Mouse (Mus musculus): ENCODE measurements around the gene Mr1. TPM values are rescaled to one million over a fixed set of nuclear protein-coding genes. Genes with fewer than 3 reads are reported as not detected.
A peak's percentile ranks its signal among the peaks of the same experiment; 100 is the strongest.

The Mr1 gene
- polyA plus RNA-seq, 1 experiment from 2014 or later: 1.4 TPM

DNA sequence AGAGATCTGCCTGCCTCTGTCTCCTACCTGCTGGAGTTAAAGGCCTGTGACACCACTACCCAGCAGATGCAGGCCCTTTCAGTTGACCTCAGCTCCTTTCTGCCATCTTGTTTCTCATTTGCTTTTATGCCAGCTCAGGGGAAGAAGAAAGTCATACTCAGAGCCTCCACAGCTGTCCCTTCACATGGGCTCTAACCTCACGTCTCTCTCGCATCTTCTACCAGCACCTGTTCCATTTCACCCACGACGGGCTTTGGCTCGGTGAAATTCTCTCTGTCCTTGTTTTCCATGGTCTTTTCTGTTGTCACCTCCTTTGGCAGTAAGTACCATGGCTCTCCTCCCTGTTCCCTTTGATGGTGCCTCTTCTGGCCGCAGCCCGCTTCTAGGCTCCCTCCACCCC lies 56.3 kb downstream of the Mr1 start:
- Histone ChIP-seq H3K27ac (replicated peaks) (0 out of 2 replicates have a peak overlapping the region, but pooled peaks have one; percentile 14), H3K9me3 (no peaks in the 10 kb centered on the region), H3K36me3 (replicated peaks) (peaks cover 6% of the 10 kb centered on the region), H3K27me3 (replicated peaks; ENCODE audit: low read depth, poor library complexity, severe bottlenecking) (peaks cover 13% of the 10 kb centered on the region), H3K4me1 (peaks cover 64% of the 10 kb centered on the region), H3K4me3 (no peak overlapping the region)
- no peak for DNase-seq (ENCODE audit: low spot score)
- WGBS: 93% methylated on average over 7 of the region's 7 CpGs

DNA sequence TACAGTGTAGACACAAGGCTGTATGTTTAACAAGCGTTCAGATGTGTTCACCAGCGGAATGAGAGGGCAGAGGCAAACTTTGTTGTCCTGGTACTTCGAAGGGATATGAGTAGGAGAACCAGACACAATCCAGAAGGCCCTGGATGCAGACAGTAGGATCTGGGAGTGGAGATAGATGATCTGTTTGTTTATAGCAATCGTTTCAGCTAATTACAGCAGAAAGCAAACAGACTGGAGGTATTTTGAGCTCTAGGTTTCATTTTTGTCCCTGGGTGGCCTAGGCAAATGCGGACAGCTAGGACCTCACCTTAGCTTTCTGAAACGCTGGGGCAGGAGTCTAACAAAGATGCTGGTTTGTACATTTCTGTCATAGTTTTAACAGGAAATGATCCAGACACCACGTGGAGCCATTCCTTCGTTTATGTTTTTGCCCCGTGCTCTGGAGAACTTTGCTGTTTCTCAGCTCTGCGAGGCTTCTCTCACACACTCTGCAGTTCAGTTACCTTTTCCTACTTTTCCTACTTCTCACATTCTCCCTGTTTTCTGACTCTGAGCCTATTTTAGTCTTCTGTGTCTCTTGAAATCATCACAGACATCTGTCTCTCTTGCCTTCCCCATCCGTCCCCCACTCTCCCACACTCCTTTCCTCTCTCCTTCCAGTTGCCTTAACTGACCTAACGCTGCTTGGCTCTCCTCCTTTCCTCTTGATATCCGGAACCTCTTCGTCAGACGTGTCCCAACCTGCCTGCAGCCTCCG lies 57.6 kb downstream of the Mr1 start:
- no peaks in the 10 kb centered on the region for H3K36me3 ChIP-seq (replicated peaks)
- peak overlapping the region; percentile 36 for H3K27ac ChIP-seq (replicated peaks)
- H3K9me3 ChIP-seq: no peaks in the 10 kb centered on the region
- 64% methylated on average over 16 of the region's 16 CpGs for WGBS
- peaks cover 77% of the 10 kb centered on the region for H3K4me1 ChIP-seq
- DNase-seq (ENCODE audit: low spot score): no peak
- peaks cover 18% of the 10 kb centered on the region for H3K27me3 ChIP-seq (replicated peaks; ENCODE audit: low read depth, poor library complexity, severe bottlenecking)
- H3K4me3 ChIP-seq: no peak overlapping the region

DNA sequence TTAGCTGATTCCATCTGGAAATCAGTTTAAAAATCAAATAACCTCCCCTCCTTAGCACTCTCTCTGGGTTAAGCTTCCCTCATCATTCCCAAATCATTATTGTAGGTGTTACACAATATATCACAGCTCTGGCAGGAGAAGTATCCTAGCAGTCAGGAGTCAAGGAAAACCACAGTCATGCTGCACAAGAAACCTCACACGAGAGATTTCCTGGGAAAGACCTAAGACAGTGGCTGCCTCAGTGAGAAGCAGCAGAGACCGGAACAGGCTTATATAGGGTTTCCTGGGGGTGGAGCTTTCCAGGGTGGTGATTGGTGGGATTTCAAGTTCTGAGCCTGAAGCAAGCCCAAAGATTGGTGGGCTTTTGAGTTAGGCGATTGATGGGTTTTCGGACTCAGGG lies 58.6 kb downstream of the Mr1 start:
- WGBS: 89% methylated on average over 4 of the region's 4 CpGs
- peaks cover 12% of the 10 kb centered on the region for H3K27me3 ChIP-seq (replicated peaks; ENCODE audit: low read depth, poor library complexity, severe bottlenecking)
- H3K4me1 ChIP-seq: peaks cover 76% of the 10 kb centered on the region
- H3K9me3 ChIP-seq: no peaks in the 10 kb centered on the region
- no peaks in the 10 kb centered on the region for H3K36me3 ChIP-seq (replicated peaks)
- H3K4me3 ChIP-seq: no peak overlapping the region
- H3K27ac ChIP-seq (replicated peaks): no peak overlapping the region
- no peak for DNase-seq (ENCODE audit: low spot score)

DNA sequence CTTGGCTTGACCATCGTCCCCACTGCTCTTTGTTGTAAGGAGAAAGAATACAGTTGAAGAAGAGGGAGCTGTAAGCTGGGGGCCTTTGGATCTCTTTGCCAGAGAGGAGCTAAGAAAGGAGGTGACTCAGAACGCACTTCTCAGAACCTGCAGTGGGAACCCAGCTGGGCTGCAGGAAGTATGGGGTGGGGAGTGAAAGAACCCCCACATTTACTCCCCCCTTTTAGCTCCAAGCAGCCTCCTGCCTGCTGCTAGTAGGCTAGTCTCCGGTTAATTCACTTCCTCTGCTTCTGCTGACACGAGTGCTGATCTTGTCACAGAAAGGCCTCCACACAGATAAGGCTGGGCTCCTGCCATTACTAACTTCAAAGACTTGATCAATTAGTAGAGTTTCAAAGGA lies 59.7 kb downstream of the Mr1 start:
- peaks cover 76% of the 10 kb centered on the region for H3K4me1 ChIP-seq

DNA sequence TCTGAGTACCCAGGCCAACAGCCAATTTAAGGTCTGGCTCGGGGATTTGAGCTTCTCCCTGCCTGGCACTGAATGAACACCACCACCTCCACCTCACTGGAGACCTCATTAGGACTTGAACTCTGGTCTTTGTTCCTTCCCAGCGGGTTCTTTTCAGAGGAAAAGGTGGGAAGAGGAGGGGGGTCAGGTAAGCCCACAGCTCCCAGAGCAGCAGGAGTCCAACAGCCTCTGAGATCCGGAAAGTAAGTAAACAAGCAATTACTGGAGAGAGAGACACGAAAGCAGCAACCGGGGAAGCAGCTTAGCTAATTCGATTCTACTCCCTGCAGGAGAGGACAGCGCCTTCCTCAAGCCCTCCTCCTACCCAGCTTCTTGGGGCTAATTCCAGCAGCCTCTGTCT lies 60.2 kb downstream of the Mr1 start:
- H3K27me3 ChIP-seq (replicated peaks; ENCODE audit: low read depth, poor library complexity, severe bottlenecking): peaks cover 5% of the 10 kb centered on the region
- peak overlapping the region; percentile 77 for H3K27ac ChIP-seq (replicated peaks)
- no peaks in the 10 kb centered on the region for H3K9me3 ChIP-seq
- DNase-seq (ENCODE audit: low spot score): no peak
- H3K4me3 ChIP-seq: no peak overlapping the region
- 4% methylated on average over 7 of the region's 7 CpGs for WGBS
- H3K36me3 ChIP-seq (replicated peaks): no peaks in the 10 kb centered on the region
- peaks cover 76% of the 10 kb centered on the region for H3K4me1 ChIP-seq

More for the DNA sequence above, 59.7 kb downstream of the Mr1 start:
- H3K9me3 ChIP-seq: no peaks in the 10 kb centered on the region
- 9% methylated on average over 4 of the region's 4 CpGs for WGBS
- DNase-seq (ENCODE audit: low spot score): no peak
- H3K27me3 ChIP-seq (replicated peaks; ENCODE audit: low read depth, poor library complexity, severe bottlenecking): peaks cover 5% of the 10 kb centered on the region
- H3K36me3 ChIP-seq (replicated peaks): no peaks in the 10 kb centered on the region
- no peak overlapping the region for H3K4me3 ChIP-seq
- H3K27ac ChIP-seq (replicated peaks): peak overlapping the region; percentile 77

DNA sequence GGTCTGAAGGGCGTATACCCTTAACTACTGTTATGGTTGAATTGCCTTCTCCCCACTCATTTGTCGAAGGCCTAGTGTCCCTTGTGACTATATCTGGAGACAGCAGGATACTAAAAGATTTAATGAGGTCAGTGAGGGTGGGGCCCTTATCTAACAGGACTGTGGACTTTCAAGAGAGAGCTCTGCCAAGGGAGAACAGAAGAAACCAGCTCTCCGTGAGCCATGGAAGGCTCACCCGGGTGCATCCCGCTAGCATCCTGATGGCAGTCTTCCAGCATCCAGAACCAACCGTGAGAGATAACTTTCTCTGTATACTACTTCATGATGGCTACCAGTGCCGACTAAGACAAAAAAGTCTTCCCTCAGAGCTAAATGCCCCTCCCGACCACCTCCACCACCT lies 61.8 kb downstream of the Mr1 start:
- peak overlapping the region; percentile 54 for H3K27ac ChIP-seq (replicated peaks)
- H3K4me1 ChIP-seq: peaks cover 79% of the 10 kb centered on the region
- H3K27me3 ChIP-seq (replicated peaks; ENCODE audit: low read depth, poor library complexity, severe bottlenecking): peaks cover 5% of the 10 kb centered on the region
- H3K36me3 ChIP-seq (replicated peaks): no peaks in the 10 kb centered on the region
- 55% methylated on average over 8 of the region's 8 CpGs for WGBS
- no peaks in the 10 kb centered on the region for H3K9me3 ChIP-seq
- no peak for DNase-seq (ENCODE audit: low spot score)
- H3K4me3 ChIP-seq: no peak overlapping the region

DNA sequence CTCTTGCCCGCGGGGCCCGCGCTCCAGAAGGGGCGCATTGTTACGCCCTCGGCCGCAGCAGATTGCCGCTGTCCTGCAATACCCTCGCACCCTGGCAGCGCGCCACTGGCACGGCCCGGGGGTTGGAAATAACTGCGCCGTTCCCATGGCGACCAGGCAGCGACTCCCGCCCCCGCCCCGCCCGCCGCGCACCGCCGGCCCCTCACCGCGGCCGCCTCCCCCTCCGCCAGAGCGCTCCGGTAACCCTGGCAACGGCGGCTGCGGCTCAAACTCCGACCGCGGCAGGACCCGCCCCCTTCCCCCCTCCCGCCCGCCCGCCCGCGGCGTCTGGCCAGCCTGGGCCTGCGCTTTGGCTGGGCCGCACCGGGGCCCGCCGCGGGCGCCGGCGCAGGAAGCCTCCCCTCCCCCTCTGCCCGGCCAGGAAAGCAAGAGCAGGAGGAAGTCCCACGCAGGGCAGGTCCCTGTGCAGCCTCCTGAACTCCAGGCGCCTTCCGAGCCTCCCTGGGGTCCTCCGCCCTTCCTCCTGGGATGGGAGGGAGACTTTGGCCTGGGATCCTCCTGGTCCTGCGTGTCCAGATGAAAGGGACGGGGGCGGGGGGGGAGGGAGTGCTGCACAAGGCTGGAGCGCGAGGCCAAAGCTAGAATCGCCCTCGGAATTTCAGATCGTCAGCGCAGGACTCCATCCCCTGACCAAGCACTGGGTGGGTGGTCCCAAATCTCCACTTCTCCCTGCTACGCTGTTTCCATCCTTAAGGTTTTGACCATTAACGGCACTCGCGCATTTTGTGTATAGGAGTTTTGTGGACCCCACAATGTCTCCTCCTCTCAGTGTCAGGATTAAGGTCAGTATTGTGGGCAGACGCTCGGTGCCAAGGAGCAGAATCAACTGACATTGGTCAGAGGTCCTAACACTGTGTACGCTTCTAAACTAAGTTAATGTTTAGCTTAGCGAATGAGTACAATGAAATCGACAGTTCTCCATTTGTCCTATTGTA lies 63.0 kb downstream of the Mr1 start:
- H3K4me1 ChIP-seq: peaks cover 74% of the 10 kb centered on the region
- peak overlapping the region; percentile 61 for H3K4me3 ChIP-seq
- peak overlapping the region; percentile 98 for H3K27ac ChIP-seq (replicated peaks)
- H3K9me3 ChIP-seq: no peaks in the 10 kb centered on the region
- peaks cover 5% of the 10 kb centered on the region for H3K27me3 ChIP-seq (replicated peaks; ENCODE audit: low read depth, poor library complexity, severe bottlenecking)
- WGBS: under 1% methylated on average over 76 of the region's 77 CpGs
- peak; percentile 99 for DNase-seq (ENCODE audit: low spot score)
- H3K36me3 ChIP-seq (replicated peaks): no peaks in the 10 kb centered on the region

DNA sequence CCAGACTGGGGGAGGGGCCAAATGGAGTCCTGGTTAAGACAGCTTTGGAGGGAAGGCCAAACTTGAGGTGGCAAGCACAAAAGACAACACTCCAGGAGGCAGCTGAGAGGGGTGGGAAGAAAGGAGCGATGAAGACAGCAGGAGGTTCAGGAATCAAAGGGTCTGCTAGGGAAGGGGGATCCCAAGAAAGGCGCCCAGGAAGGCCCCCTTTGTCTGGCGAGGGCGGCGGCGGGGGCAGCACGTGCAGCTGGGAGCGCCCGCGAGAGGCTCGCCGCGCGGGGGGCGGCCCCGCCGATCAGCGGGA lies 63.7 kb downstream of the Mr1 start:
- Histone ChIP-seq H3K27me3 (replicated peaks; ENCODE audit: low read depth, poor library complexity, severe bottlenecking) (peaks cover 5% of the 10 kb centered on the region), H3K4me1 (peaks cover 76% of the 10 kb centered on the region), H3K27ac (replicated peaks) (peak overlapping the region; percentile 98), H3K4me3 (peak overlapping the region; percentile 61), H3K36me3 (replicated peaks) (no peaks in the 10 kb centered on the region), H3K9me3 (no peaks in the 10 kb centered on the region)
- DNase-seq (ENCODE audit: low spot score): no peak
- WGBS: under 1% methylated on average over 18 of the region's 18 CpGs

DNA sequence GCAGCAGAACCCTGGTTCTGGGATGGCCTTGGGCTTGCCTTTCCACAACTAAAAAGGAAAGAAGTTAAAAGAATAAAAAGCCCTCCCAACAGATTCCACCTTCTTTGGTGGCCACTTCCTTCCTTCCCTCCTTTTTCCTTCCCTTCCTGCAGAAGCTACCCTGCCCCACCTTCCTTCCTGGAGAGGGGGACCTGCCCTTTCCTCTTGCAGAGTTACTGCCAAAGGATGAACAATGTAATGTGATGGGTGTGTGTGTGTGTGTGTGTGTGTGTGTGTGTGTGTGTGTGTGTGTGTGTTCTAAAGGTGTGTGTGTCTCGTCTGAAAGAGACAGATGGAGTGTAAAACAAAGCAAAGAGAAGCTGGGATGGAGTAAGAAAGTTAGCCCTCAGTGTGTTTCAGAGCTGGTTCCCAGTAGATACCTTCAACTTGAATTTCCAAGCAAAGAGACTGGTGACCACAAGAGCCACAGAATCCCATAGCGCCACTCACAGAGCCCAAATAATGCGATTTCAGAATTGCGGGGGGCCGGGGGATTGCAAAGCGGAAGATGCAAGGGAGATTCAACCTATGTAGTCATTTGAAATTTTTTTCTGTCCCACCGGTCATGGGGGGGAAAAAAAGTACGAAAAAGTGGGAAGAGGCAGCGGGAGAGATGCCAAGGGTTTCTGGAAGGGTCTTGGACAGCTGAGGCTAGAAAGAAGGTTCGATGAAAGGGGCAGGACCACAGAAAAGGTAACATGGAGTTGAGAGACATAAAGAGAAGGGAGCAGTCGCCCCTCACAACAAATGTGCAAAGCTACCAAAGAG lies 64.3 kb downstream of the Mr1 start:
- WGBS: 8% methylated on average over 11 of the region's 11 CpGs
- Histone ChIP-seq H3K9me3 (no peaks in the 10 kb centered on the region), H3K27ac (replicated peaks) (peak overlapping the region; percentile 98), H3K36me3 (replicated peaks) (no peaks in the 10 kb centered on the region), H3K4me1 (peaks cover 79% of the 10 kb centered on the region), H3K27me3 (replicated peaks; ENCODE audit: low read depth, poor library complexity, severe bottlenecking) (peaks cover 5% of the 10 kb centered on the region), H3K4me3 (peak overlapping the region; percentile 61)
- no peak for DNase-seq (ENCODE audit: low spot score)

DNA sequence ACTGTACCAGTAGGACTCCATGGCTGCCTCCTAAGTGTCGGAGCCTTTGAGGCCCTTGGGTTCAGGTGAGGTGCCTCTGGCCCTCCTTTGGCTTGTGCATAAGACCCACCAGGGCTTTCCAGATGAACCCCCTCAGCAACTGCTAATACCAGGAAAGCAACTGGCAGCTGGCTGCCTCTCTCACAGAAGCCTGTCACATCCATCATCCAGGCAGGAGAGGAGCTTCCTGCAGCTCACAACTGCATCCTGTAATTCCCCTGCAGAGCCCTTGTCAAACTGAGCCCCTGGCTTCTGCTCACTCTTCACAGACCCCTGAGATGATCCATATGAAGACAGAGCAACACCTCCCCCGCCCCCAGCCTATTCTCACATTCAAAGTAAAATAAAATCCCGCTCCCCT lies 68.9 kb downstream of the Mr1 start:
- Histone ChIP-seq H3K27me3 (replicated peaks; ENCODE audit: low read depth, poor library complexity, severe bottlenecking) (peaks cover 23% of the 10 kb centered on the region), H3K36me3 (replicated peaks) (no peaks in the 10 kb centered on the region), H3K27ac (replicated peaks) (peak overlapping the region; percentile 71), H3K4me1 (peaks cover 59% of the 10 kb centered on the region), H3K9me3 (no peaks in the 10 kb centered on the region), H3K4me3 (no peak overlapping the region)
- WGBS: 68% methylated on average over 3 of the region's 3 CpGs
- no peak for DNase-seq (ENCODE audit: low spot score)

Measured in embryonic facial prominence, embryonic 10.5 days (tissue).